Mouse (Mus musculus) left cerebral cortex, adult 6 months (tissue): ENCODE data around the gene Ptp4a2. TPM values are rescaled to one million over a fixed set of nuclear protein-coding genes. Genes with fewer than 3 reads are reported as not detected.

Experiments used
- long read RNA-seq, 2 experiments: library from polyadenylated mRNA; unstranded; transcript quantifications; one replicate each; pipeline ENCODE4 v2.0.0; 2019 to 2020
- polyA plus RNA-seq: library from polyadenylated mRNA; unstranded; fragments of <200 nt; fragmentation: Nextera tagmentation; gene quantifications from 2 replicates; pipeline ENCODE4 v1.2.3, GENCODE M21; 2021

Gene Ptp4a2
- polyA plus RNA-seq: 125 and 264 TPM in 2 replicates
- long read RNA-seq, experiment 1, transcript Ptp4a2-201 (6 exons, 3,646 nt): minor isoform, 9 of 94 reads
- long read RNA-seq, experiment 1, transcript Ptp4a2-207 (6 exons, 3,382 nt): major isoform, 22 of 94 reads
- long read RNA-seq, experiment 1, partial matches to known transcripts: 51 of 94 reads
- long read RNA-seq, experiment 1, other reads (novel, unspliced or antisense): 12 of 94 reads
- long read RNA-seq, experiment 2, transcript Ptp4a2-207 (6 exons, 3,382 nt): major isoform, 5 of 187 reads
- long read RNA-seq, experiment 2, partial matches to known transcripts: 149 of 187 reads
- long read RNA-seq, experiment 2, other reads (novel, unspliced or antisense): 31 of 187 reads

GRCm38 (mm10) chr4:129810798-129811604 lies at the start of gene Ptp4a2:
Gene Ptp4a2, plus strand, starts transcription at chr4:129811219.

Other genes with a start within 250 kb of the Ptp4a2 start
- gene Lck, start 237.6 kb upstream of the Ptp4a2 start, polyA plus RNA-seq: 1.9 and 2.3 TPM in 2 replicates
- gene Fam167b, start 232.7 kb upstream of the Ptp4a2 start, polyA plus RNA-seq: 1.2 and 2.0 TPM in 2 replicates
- 253 and 304 TPM in 2 replicates for gene Eif3i, start 210.6 kb upstream of the Ptp4a2 start, polyA plus RNA-seq
- 192 and 235 TPM in 2 replicates for gene Tmem234, start 210.6 kb upstream of the Ptp4a2 start, polyA plus RNA-seq
- 3.3 and 4.0 TPM in 2 replicates for gene Dcdc2b, start 197.0 kb upstream of the Ptp4a2 start, polyA plus RNA-seq
- 28.3 and 34.4 TPM in 2 replicates for gene Iqcc, start 192.1 kb upstream of the Ptp4a2 start, polyA plus RNA-seq
- 30.0 and 36.6 TPM in 2 replicates for gene Ccdc28b, start 187.3 kb upstream of the Ptp4a2 start, polyA plus RNA-seq
- gene Txlna, start 170.2 kb upstream of the Ptp4a2 start, polyA plus RNA-seq: 15.0 and 16.5 TPM in 2 replicates
- 8.9 and 10.7 TPM in 2 replicates for gene Kpna6, start 138.5 kb upstream of the Ptp4a2 start, polyA plus RNA-seq
- gene Tmem39b, start 114.4 kb upstream of the Ptp4a2 start, polyA plus RNA-seq: 6.0 and 13.0 TPM in 2 replicates
- 22.8 and 56.9 TPM in 2 replicates for gene Khdrbs1, start 68.9 kb upstream of the Ptp4a2 start, polyA plus RNA-seq
- 0.06 and 0.09 TPM in 2 replicates for gene Spocd1, start 118.0 kb downstream of the Ptp4a2 start, polyA plus RNA-seq
- gene Adgrb2, start 173.7 kb downstream of the Ptp4a2 start, polyA plus RNA-seq: 32.7 and 39.6 TPM in 2 replicates
- 1.4 and 1.9 TPM in 2 replicates for gene Col16a1, start 236.6 kb downstream of the Ptp4a2 start, polyA plus RNA-seq